Mouse (Mus musculus) forebrain, embryonic 15.5 days (tissue): ENCODE measurements around the gene Dock7. TPM values are rescaled to one million over a fixed set of nuclear protein-coding genes. Genes with fewer than 3 reads are reported as not detected.

Experiments used
- ATAC-seq: fragments of 200-750 bp; cut with Nextera tagmentation; replicated peaks from 2 replicates; pipeline ENCODE4 v1.8.0; 2017; ENCODE audit warnings: mild to moderate bottlenecking, moderate TSS enrichment, moderate library complexity
- H3K27ac ChIP-seq: fragments of 300-500 bp; sonication (generic); replicated peaks from 2 replicates; pipeline ENCODE4 v1.5.1; 2015; ENCODE audit warnings: mild to moderate bottlenecking, inconsistent platforms
- H3K27me3 ChIP-seq: fragments of 300-500 bp; sonication (generic); 2 replicates; pipeline ENCODE4 v1.6.1; 2015; ENCODE audit warnings: inconsistent platforms
- H3K36me3 ChIP-seq: fragments of 300-500 bp; sonication (generic); 2 replicates; pipeline ENCODE4 v1.6.1; 2015; ENCODE audit warnings: mild to moderate bottlenecking, inconsistent platforms
- H3K4me1 ChIP-seq: fragments of 300-500 bp; sonication (generic); 2 replicates; pipeline ENCODE4 v1.6.1; 2015; ENCODE audit warnings: inconsistent platforms
- H3K4me2 ChIP-seq: fragments of 300-500 bp; sonication (generic); replicated peaks from 2 replicates; pipeline ENCODE4 v1.6.1; 2015; ENCODE audit warnings: mild to moderate bottlenecking, inconsistent platforms
- H3K4me3 ChIP-seq: fragments of 300-500 bp; sonication (generic); 2 replicates; pipeline ENCODE4 v1.5.1; 2015; ENCODE audit warnings: mild to moderate bottlenecking, inconsistent platforms
- H3K9ac ChIP-seq: fragments of 300-500 bp; sonication (generic); replicated peaks from 2 replicates; pipeline ENCODE4 v1.6.1; 2015; ENCODE audit warnings: mild to moderate bottlenecking, inconsistent platforms
- H3K9me3 ChIP-seq: fragments of 300-500 bp; sonication (generic); 2 replicates; pipeline ENCODE4 v1.6.1; 2016; ENCODE audit warnings: inconsistent platforms
- WGBS: fragments of 180-500 bp; shearing (Covaris S2); methylation state at CpG from one replicate; pipeline ENCODE4 v1.1.7; 2015; ENCODE audit warnings: mixed read lengths; 5-methylcytosine and 5-hydroxymethylcytosine counted together
- polyA plus RNA-seq: library from polyadenylated mRNA; unstranded; fragments of >200 nt; fragmentation: Nextera tagmentation; extraction: Ambion mirVana; gene quantifications from 2 replicates; pipeline ENCODE4 v1.2.1, GENCODE M21; 2015

The Dock7 gene
- polyA plus RNA-seq, 1 experiment from 2014 or later = 81.6 TPM

- H3K9me3 ChIP-seq = no peaks in the 10 kb centered on the region
- H3K27me3 ChIP-seq = no peaks in the 10 kb centered on the region
- H3K27ac ChIP-seq = peak overlapping the region; percentile 100
- H3K36me3 ChIP-seq = no peaks in the 10 kb centered on the region
- H3K4me3 ChIP-seq = peak overlapping the region; percentile 88
- peaks cover 25% of the 10 kb centered on the region for H3K4me1 ChIP-seq
- under 1% methylated on average over 53 of the region's 53 CpGs for WGBS
- peak; percentile 95 for ATAC-seq
- H3K9ac ChIP-seq = peak overlapping the region; percentile 94
- peak overlapping the region; percentile 86 for H3K4me2 ChIP-seq
Measured at GRCm38 (mm10) chr4:98922643-98923567, 197.8 kb downstream of the Dock7 start.

GRCm38 (mm10) chr4:98922061-98922642, 198.6 kb downstream of the Dock7 start:
- peaks cover 25% of the 10 kb centered on the region for H3K4me1 ChIP-seq
- H3K4me3 ChIP-seq = peak overlapping the region; percentile 88
- H3K27ac ChIP-seq = peak overlapping the region; percentile 100
- peak overlapping the region; percentile 86 for H3K4me2 ChIP-seq
- no peaks in the 10 kb centered on the region for H3K27me3 ChIP-seq
- no peaks in the 10 kb centered on the region for H3K36me3 ChIP-seq
- H3K9ac ChIP-seq = peak overlapping the region; percentile 94
- peak; percentile 5 for ATAC-seq
- no peaks in the 10 kb centered on the region for H3K9me3 ChIP-seq
- WGBS = 11% methylated on average over 18 of the region's 18 CpGs

GRCm38 (mm10) chr4:98920896-98921295, 199.8 kb downstream of the Dock7 start:
- Histone ChIP-seq H3K4me2 (no peak overlapping the region), H3K27me3 (no peaks in the 10 kb centered on the region), H3K9ac (no peak overlapping the region), H3K4me1 (peaks cover 23% of the 10 kb centered on the region), H3K9me3 (no peaks in the 10 kb centered on the region), H3K36me3 (no peaks in the 10 kb centered on the region), H3K27ac (no peak overlapping the region), H3K4me3 (no peak overlapping the region)
- WGBS = 92% methylated on average over 4 of the region's 4 CpGs
- no peak for ATAC-seq

- H3K27me3 ChIP-seq = no peaks in the 10 kb centered on the region
- H3K27ac ChIP-seq = no peak overlapping the region
- H3K9ac ChIP-seq = no peak overlapping the region
- H3K4me3 ChIP-seq = no peak overlapping the region
- ATAC-seq = no peak
- no peak overlapping the region for H3K4me2 ChIP-seq
- H3K4me1 ChIP-seq = peaks cover 7% of the 10 kb centered on the region
- no peaks in the 10 kb centered on the region for H3K36me3 ChIP-seq
- no peaks in the 10 kb centered on the region for H3K9me3 ChIP-seq
- WGBS = 93% methylated on average over 1 of the region's 1 CpGs
Measured at GRCm38 (mm10) chr4:98918204-98918603, 202.5 kb downstream of the Dock7 start.

- no peaks in the 10 kb centered on the region for H3K27me3 ChIP-seq
- no peak overlapping the region for H3K4me3 ChIP-seq
- no peak overlapping the region for H3K4me2 ChIP-seq
- H3K9ac ChIP-seq = no peak overlapping the region
- H3K9me3 ChIP-seq = no peaks in the 10 kb centered on the region
- ATAC-seq = no peak
- H3K27ac ChIP-seq = no peak overlapping the region
- H3K36me3 ChIP-seq = no peaks in the 10 kb centered on the region
- peaks cover 7% of the 10 kb centered on the region for H3K4me1 ChIP-seq
- WGBS = 82% methylated on average over 2 of the region's 2 CpGs
Measured at GRCm38 (mm10) chr4:98917724-98918123, 203.0 kb downstream of the Dock7 start.

- Histone ChIP-seq H3K4me3 (no peak overlapping the region), H3K27ac (no peak overlapping the region), H3K4me1 (no peaks in the 10 kb centered on the region), H3K27me3 (no peaks in the 10 kb centered on the region), H3K9ac (no peak overlapping the region), H3K9me3 (no peaks in the 10 kb centered on the region), H3K36me3 (no peaks in the 10 kb centered on the region), H3K4me2 (no peak overlapping the region)
- 90% methylated on average over 5 of the region's 5 CpGs for WGBS
- no peak for ATAC-seq
Measured at GRCm38 (mm10) chr4:98910246-98910645, 210.5 kb downstream of the Dock7 start.

- H3K4me1 ChIP-seq = no peaks in the 10 kb centered on the region
- WGBS = 18% methylated on average over 10 of the region's 10 CpGs
- ATAC-seq = 0 out of 2 replicates have a peak, but pooled peaks have one; percentile 72
Measured at GRCm38 (mm10) chr4:98887148-98887547, 233.6 kb downstream of the Dock7 start.

More at GRCm38 (mm10) chr4:98887148-98887547, 233.6 kb downstream of the Dock7 start:
- H3K4me3 ChIP-seq = no peak overlapping the region
- H3K9ac ChIP-seq = no peak overlapping the region
- H3K36me3 ChIP-seq = no peaks in the 10 kb centered on the region
- no peaks in the 10 kb centered on the region for H3K27me3 ChIP-seq
- no peak overlapping the region for H3K4me2 ChIP-seq
- H3K27ac ChIP-seq = no peak overlapping the region
- no peaks in the 10 kb centered on the region for H3K9me3 ChIP-seq

Other genes with a start within 250 kb of the Dock7 start
- 54.6 and 60.5 TPM in 2 replicates for gene Usp1, start 197.1 kb downstream of the Dock7 start, polyA plus RNA-seq
- gene Angptl3, start 90.0 kb downstream of the Dock7 start, polyA plus RNA-seq = 1.9 and 2.1 TPM in 2 replicates
- 17.4 and 18.5 TPM in 2 replicates for gene Atg4c, start 73.0 kb upstream of the Dock7 start, polyA plus RNA-seq
- gene Gm12689, start 175.0 kb upstream of the Dock7 start, polyA plus RNA-seq = 0.33 and 0.36 TPM in 2 replicates